Mouse (Mus musculus) neural tube, embryonic 12.5 days (tissue): Measurements from ENCODE around the gene Rnf166. TPM values are rescaled to one million over a fixed set of nuclear protein-coding genes. Genes with fewer than 3 reads are reported as not detected.

Experiments
- ATAC-seq: fragments of 200-750 bp; cut with Nextera tagmentation; 2 replicates; pipeline ENCODE4 v1.8.0; 2017; ENCODE audit warnings: low read depth, mild to moderate bottlenecking, moderate TSS enrichment, moderate library complexity; ENCODE audit not compliant: low FRiP score
- H3K27ac ChIP-seq: fragments of 300-500 bp; sonication (generic); 2 replicates; pipeline ENCODE4 v1.5.1; 2016
- H3K27me3 ChIP-seq: fragments of 300-500 bp; sonication (generic); replicated peaks from 2 replicates; pipeline ENCODE4 v1.6.1; 2016; ENCODE audit warnings: mild to moderate bottlenecking
- H3K36me3 ChIP-seq: fragments of 300-500 bp; sonication (generic); 2 replicates; pipeline ENCODE4 v1.6.1; 2016; ENCODE audit warnings: mild to moderate bottlenecking
- H3K4me1 ChIP-seq: fragments of 300-500 bp; sonication (generic); 2 replicates; pipeline ENCODE4 v1.6.1; 2016
- H3K4me2 ChIP-seq: fragments of 300-500 bp; sonication (generic); replicated peaks from 2 replicates; pipeline ENCODE4 v1.6.1; 2016; ENCODE audit warnings: mild to moderate bottlenecking
- H3K4me3 ChIP-seq: fragments of 300-500 bp; sonication (generic); 2 replicates; pipeline ENCODE4 v1.5.1; 2016
- H3K9ac ChIP-seq: fragments of 300-500 bp; sonication (generic); 2 replicates; pipeline ENCODE4 v1.6.1; 2016; ENCODE audit warnings: mild to moderate bottlenecking
- H3K9me3 ChIP-seq: fragments of 300-500 bp; sonication (generic); 2 replicates; pipeline ENCODE4 v1.6.1; 2016; ENCODE audit warnings: mild to moderate bottlenecking
- WGBS: fragments of 180-500 bp; shearing (Covaris S2); methylation state at CpG from one replicate; pipeline ENCODE4 v1.1.7; 2016; 5-methylcytosine and 5-hydroxymethylcytosine counted together
- polyA plus RNA-seq: library from polyadenylated mRNA; unstranded; fragments of >200 nt; fragmentation: Nextera tagmentation; extraction: Ambion mirVana; gene quantifications from 2 replicates; pipeline ENCODE4 v1.2.1, GENCODE M21; 2016

The Rnf166 gene
- polyA plus RNA-seq, 1 experiment from 2014 or later, result 39.7 TPM

GRCm38 (mm10) chr8:122432443-122433268, 43.2 kb downstream of the Rnf166 start, which contains the start of gene Cyba:
TSS of gene Cyba (minus strand) at chr8:122432930.
- Histone ChIP-seq H3K27ac (no peak within 1 kb of the TSS), H3K27me3 (no peaks in the 10 kb centered on the region), H3K4me2 (peak within 1 kb of the TSS; percentile 77), H3K4me3 (peak within 1 kb of the TSS; percentile 34), H3K9me3 (no peaks in the 10 kb centered on the region), H3K9ac (peak within 1 kb of the TSS; percentile 53), H3K4me1 (peaks cover 13% of the 10 kb centered on the region), H3K36me3 (peaks cover 42% of the 10 kb centered on the region)
- ATAC-seq, result peak; percentile 76
- WGBS, result 4% methylated on average over 45 of the region's 45 CpGs

- 44% methylated on average over 18 of the region's 18 CpGs for WGBS
These were observed 44.0 kb downstream of the Rnf166 start for GRCm38 (mm10) chr8:122431694-122432442.

GRCm38 (mm10) chr8:122430646-122431045, 45.2 kb downstream of the Rnf166 start:
- no peak for ATAC-seq
- no peak overlapping the region for H3K9ac ChIP-seq
- peaks cover 13% of the 10 kb centered on the region for H3K4me1 ChIP-seq
- no peak overlapping the region for H3K27ac ChIP-seq
- WGBS, result 79% methylated on average over 3 of the region's 3 CpGs
- H3K9me3 ChIP-seq, result no peaks in the 10 kb centered on the region
- H3K27me3 ChIP-seq, result no peaks in the 10 kb centered on the region
- H3K36me3 ChIP-seq, result peaks cover 23% of the 10 kb centered on the region
- H3K4me2 ChIP-seq, result no peak overlapping the region
- no peak overlapping the region for H3K4me3 ChIP-seq

More at GRCm38 (mm10) chr8:122431694-122432442, 44.0 kb downstream of the Rnf166 start:
- peaks cover 13% of the 10 kb centered on the region for H3K4me1 ChIP-seq
- no peaks in the 10 kb centered on the region for H3K27me3 ChIP-seq
- H3K4me2 ChIP-seq, result peak overlapping the region; percentile 77
- no peak for ATAC-seq
- H3K9ac ChIP-seq, result peak overlapping the region; percentile 53
- no peak overlapping the region for H3K27ac ChIP-seq
- H3K9me3 ChIP-seq, result no peaks in the 10 kb centered on the region
- H3K36me3 ChIP-seq, result peaks cover 34% of the 10 kb centered on the region
- H3K4me3 ChIP-seq, result peak overlapping the region; percentile 34

- no peak overlapping the region for H3K9ac ChIP-seq
- no peaks in the 10 kb centered on the region for H3K9me3 ChIP-seq
- no peak overlapping the region for H3K4me3 ChIP-seq
- no peak overlapping the region for H3K4me2 ChIP-seq
- H3K27me3 ChIP-seq, result no peaks in the 10 kb centered on the region
- H3K36me3 ChIP-seq, result peaks cover 18% of the 10 kb centered on the region
- H3K27ac ChIP-seq, result no peak overlapping the region
- H3K4me1 ChIP-seq, result peaks cover 13% of the 10 kb centered on the region
- no peak for ATAC-seq
- 89% methylated on average over 10 of the region's 10 CpGs for WGBS
These were observed 45.7 kb downstream of the Rnf166 start for GRCm38 (mm10) chr8:122430058-122430636.

GRCm38 (mm10) chr8:122428163-122428562, 47.7 kb downstream of the Rnf166 start:
- Histone ChIP-seq H3K4me2 (no peak overlapping the region), H3K4me1 (peaks cover 13% of the 10 kb centered on the region), H3K9me3 (no peaks in the 10 kb centered on the region), H3K27me3 (no peaks in the 10 kb centered on the region), H3K4me3 (no peak overlapping the region), H3K9ac (no peak overlapping the region), H3K27ac (no peak overlapping the region), H3K36me3 (no peaks in the 10 kb centered on the region; the same call in 1 of the 2 replicates)
- ATAC-seq, result no peak
- WGBS, result 93% methylated on average over 9 of the region's 9 CpGs

- WGBS, result 91% methylated on average over 7 of the region's 7 CpGs
- Histone ChIP-seq H3K9me3 (no peaks in the 10 kb centered on the region), H3K4me1 (peaks cover 8% of the 10 kb centered on the region), H3K36me3 (no peaks in the 10 kb centered on the region), H3K4me2 (no peak overlapping the region), H3K27ac (no peak overlapping the region), H3K4me3 (no peak overlapping the region), H3K9ac (no peak overlapping the region), H3K27me3 (no peaks in the 10 kb centered on the region)
- ATAC-seq, result no peak
These were observed 48.3 kb downstream of the Rnf166 start for GRCm38 (mm10) chr8:122427607-122428006.

GRCm38 (mm10) chr8:122426145-122426544, 49.7 kb downstream of the Rnf166 start:
- Histone ChIP-seq H3K9ac (no peak overlapping the region), H3K9me3 (no peaks in the 10 kb centered on the region), H3K27me3 (no peaks in the 10 kb centered on the region), H3K36me3 (no peaks in the 10 kb centered on the region), H3K4me3 (no peak overlapping the region), H3K4me1 (no peaks in the 10 kb centered on the region), H3K4me2 (no peak overlapping the region), H3K27ac (no peak overlapping the region)
- WGBS, result 80% methylated on average over 9 of the region's 9 CpGs
- no peak for ATAC-seq

- WGBS, result 58% methylated on average over 5 of the region's 5 CpGs
- H3K27ac ChIP-seq, result no peak overlapping the region
- no peaks in the 10 kb centered on the region for H3K27me3 ChIP-seq
- ATAC-seq, result no peak
- H3K4me1 ChIP-seq, result no peaks in the 10 kb centered on the region
- no peak overlapping the region for H3K4me3 ChIP-seq
- H3K4me2 ChIP-seq, result no peak overlapping the region
- H3K36me3 ChIP-seq, result peaks cover 10% of the 10 kb centered on the region
- no peaks in the 10 kb centered on the region for H3K9me3 ChIP-seq
- H3K9ac ChIP-seq, result no peak overlapping the region
These were observed 52.2 kb downstream of the Rnf166 start for GRCm38 (mm10) chr8:122423659-122424058.

GRCm38 (mm10) chr8:122423217-122423616, 52.6 kb downstream of the Rnf166 start:
- Histone ChIP-seq H3K4me3 (no peak overlapping the region), H3K27me3 (no peaks in the 10 kb centered on the region), H3K9me3 (no peaks in the 10 kb centered on the region), H3K4me2 (no peak overlapping the region), H3K27ac (no peak overlapping the region), H3K36me3 (peaks cover 14% of the 10 kb centered on the region), H3K9ac (no peak overlapping the region), H3K4me1 (no peaks in the 10 kb centered on the region)
- no peak for ATAC-seq
- 90% methylated on average over 24 of the region's 24 CpGs for WGBS

GRCm38 (mm10) chr8:122421376-122422070, 54.3 kb downstream of the Rnf166 start, which contains the start of gene Il17c:
TSS of gene Il17c (plus strand) at chr8:122422020.
- peaks cover 28% of the 10 kb centered on the region for H3K36me3 ChIP-seq
- WGBS, result 86% methylated on average over 14 of the region's 14 CpGs
- ATAC-seq, result no peak
- H3K4me2 ChIP-seq, result no peak within 1 kb of the TSS
- no peak within 1 kb of the TSS for H3K27ac ChIP-seq
- H3K9me3 ChIP-seq, result no peaks in the 10 kb centered on the region
- no peaks in the 10 kb centered on the region for H3K4me1 ChIP-seq
- H3K9ac ChIP-seq, result no peak within 1 kb of the TSS
- H3K27me3 ChIP-seq, result no peaks in the 10 kb centered on the region
- H3K4me3 ChIP-seq, result no peak within 1 kb of the TSS

- Histone ChIP-seq H3K27me3 (no peaks in the 10 kb centered on the region), H3K36me3 (peaks cover 43% of the 10 kb centered on the region), H3K4me3 (no peak overlapping the region), H3K4me2 (no peak overlapping the region), H3K4me1 (no peaks in the 10 kb centered on the region), H3K9me3 (no peaks in the 10 kb centered on the region), H3K27ac (no peak overlapping the region), H3K9ac (no peak overlapping the region)
- ATAC-seq, result no peak
- 72% methylated on average over 9 of the region's 9 CpGs for WGBS
These were observed 55.8 kb downstream of the Rnf166 start for GRCm38 (mm10) chr8:122419881-122420555.
